Mouse (Mus musculus): ENCODE measurements at regions not wholly inside any gene's neighbourhood (a gene's known extent, or its start where the extent isn't known, plus 50 kb on each side); places are given as distances from the start of the nearest gene placed in this dataset.
"Not testable (repeated sequence)": the region's sequence is repeated elsewhere in the genome, so short reads cannot be mapped to it uniquely, and the experiment has no call there.

- no peak overlapping the region for H3K27ac ChIP-seq
- no peak overlapping the region for H3K4me2 ChIP-seq
- H3K36me3 ChIP-seq: no peaks in the 10 kb centered on the region
- 55% methylated on average over 2 of the region's 2 CpGs for WGBS
- H3K9me3 ChIP-seq: no peaks in the 10 kb centered on the region
- H3K9ac ChIP-seq: no peak overlapping the region
- H3K4me1 ChIP-seq: peaks cover 9% of the 10 kb centered on the region; the same call in 1 of the 2 replicates
- no peaks in the 10 kb centered on the region for H3K27me3 ChIP-seq
- no peak overlapping the region for H3K4me3 ChIP-seq
- ATAC-seq (ENCODE audit: insufficient number of reproducible peaks, low FRiP score, low TSS enrichment, low read depth): no peak
These were observed 475.4 kb downstream of the Gja1 start for GRCm38 (mm10) chr10:56852484-56852883.

GRCm38 (mm10) chr10:56856186-56856585 is 479.1 kb downstream of the Gja1 start:
- no peak overlapping the region for H3K4me2 ChIP-seq
- 0 out of 2 replicates have a peak, but pooled peaks cover 4% of the 10 kb centered on the region for H3K4me1 ChIP-seq
- H3K9me3 ChIP-seq: no peaks in the 10 kb centered on the region
- H3K27ac ChIP-seq: no peak overlapping the region
- no peak overlapping the region for H3K9ac ChIP-seq
- ATAC-seq (ENCODE audit: insufficient number of reproducible peaks, low FRiP score, low TSS enrichment, low read depth): no peak
- WGBS: 89% methylated on average over 6 of the region's 6 CpGs
- no peaks in the 10 kb centered on the region for H3K27me3 ChIP-seq
- no peaks in the 10 kb centered on the region for H3K36me3 ChIP-seq
- H3K4me3 ChIP-seq: no peak overlapping the region

- ATAC-seq (ENCODE audit: insufficient number of reproducible peaks, low FRiP score, low TSS enrichment, low read depth): no peak
- Histone ChIP-seq H3K27ac (peak overlapping the region; percentile 50; the same call in 1 of the 2 replicates), H3K9me3 (no peaks in the 10 kb centered on the region), H3K9ac (no peak overlapping the region), H3K4me3 (no peak overlapping the region), H3K4me1 (peaks cover 3% of the 10 kb centered on the region; the same call in 1 of the 2 replicates), H3K36me3 (no peaks in the 10 kb centered on the region), H3K4me2 (no peak overlapping the region), H3K27me3 (no peaks in the 10 kb centered on the region)
- WGBS: 48% methylated on average over 7 of the region's 7 CpGs
These were observed 502.6 kb downstream of the Gja1 start for GRCm38 (mm10) chr10:56879744-56880143.

- Histone ChIP-seq H3K4me3 (no peak overlapping the region), H3K27ac (peak overlapping the region; percentile 50; the same call in 1 of the 2 replicates), H3K4me1 (peaks cover 3% of the 10 kb centered on the region; the same call in 1 of the 2 replicates), H3K9me3 (no peaks in the 10 kb centered on the region), H3K36me3 (no peaks in the 10 kb centered on the region), H3K4me2 (no peak overlapping the region), H3K9ac (no peak overlapping the region), H3K27me3 (no peaks in the 10 kb centered on the region)
- peak; percentile 52; the same call in 1 of the 2 replicates for ATAC-seq (ENCODE audit: insufficient number of reproducible peaks, low FRiP score, low TSS enrichment, low read depth)
- WGBS: 70% methylated on average over 12 of the region's 12 CpGs
These were observed 503.0 kb downstream of the Gja1 start for GRCm38 (mm10) chr10:56880154-56880591.

- H3K36me3 ChIP-seq: no peaks in the 10 kb centered on the region
- H3K4me1 ChIP-seq: 0 out of 2 replicates have a peak, but pooled peaks cover 3% of the 10 kb centered on the region
- ATAC-seq (ENCODE audit: insufficient number of reproducible peaks, low FRiP score, low TSS enrichment, low read depth): no peak
- H3K27me3 ChIP-seq: no peaks in the 10 kb centered on the region
- 67% methylated on average over 4 of the region's 4 CpGs for WGBS
- no peaks in the 10 kb centered on the region for H3K9me3 ChIP-seq
- H3K4me3 ChIP-seq: no peak overlapping the region
- no peak overlapping the region for H3K9ac ChIP-seq
- no peak overlapping the region for H3K27ac ChIP-seq
- no peak overlapping the region for H3K4me2 ChIP-seq
These were observed 507.6 kb downstream of the Gja1 start for GRCm38 (mm10) chr10:56884456-56885410.

- not testable (repeated sequence) for H3K4me3 ChIP-seq; H3K36me3 ChIP-seq; ATAC-seq (ENCODE audit: insufficient number of reproducible peaks, low FRiP score, low TSS enrichment, low read depth); H3K4me2 ChIP-seq; H3K27ac ChIP-seq; H3K9ac ChIP-seq; H3K27me3 ChIP-seq; H3K9me3 ChIP-seq
- WGBS: 84% methylated on average over 2 of the region's 2 CpGs
- peaks cover 13% of the 10 kb centered on the region for H3K4me1 ChIP-seq
These were observed 514.4 kb downstream of the Gja1 start for GRCm38 (mm10) chr10:56891530-56891929.

- Histone ChIP-seq H3K4me1 (peaks cover 13% of the 10 kb centered on the region), H3K27ac (peak overlapping the region; percentile 75), H3K9me3 (no peaks in the 10 kb centered on the region), H3K9ac (no peak overlapping the region), H3K4me2 (0 out of 2 replicates have a peak overlapping the region, but pooled peaks have one; percentile 14), H3K27me3 (no peaks in the 10 kb centered on the region), H3K36me3 (no peaks in the 10 kb centered on the region), H3K4me3 (no peak overlapping the region)
- WGBS: 28% methylated on average over 10 of the region's 10 CpGs
- no peak for ATAC-seq (ENCODE audit: insufficient number of reproducible peaks, low FRiP score, low TSS enrichment, low read depth)
These were observed 515.6 kb downstream of the Gja1 start for GRCm38 (mm10) chr10:56892666-56893209.

- no peaks in the 10 kb centered on the region for H3K36me3 ChIP-seq
- ATAC-seq (ENCODE audit: insufficient number of reproducible peaks, low FRiP score, low TSS enrichment, low read depth): peak; percentile 77; the same call in 1 of the 2 replicates
- H3K27ac ChIP-seq: peak overlapping the region; percentile 75
- peaks cover 13% of the 10 kb centered on the region for H3K4me1 ChIP-seq
- 36% methylated on average over 8 of the region's 8 CpGs for WGBS
- H3K9ac ChIP-seq: no peak overlapping the region
- 0 out of 2 replicates have a peak overlapping the region, but pooled peaks have one; percentile 14 for H3K4me2 ChIP-seq
- H3K9me3 ChIP-seq: no peaks in the 10 kb centered on the region
- no peaks in the 10 kb centered on the region for H3K27me3 ChIP-seq
- H3K4me3 ChIP-seq: no peak overlapping the region
These were observed 516.1 kb downstream of the Gja1 start for GRCm38 (mm10) chr10:56893210-56893705.

GRCm38 (mm10) chr10:56899640-56900274 is 522.6 kb downstream of the Gja1 start:
- no peak overlapping the region for H3K4me3 ChIP-seq
- H3K4me2 ChIP-seq: no peak overlapping the region
- 69% methylated on average over 5 of the region's 5 CpGs for WGBS
- H3K27ac ChIP-seq: no peak overlapping the region
- H3K36me3 ChIP-seq: no peaks in the 10 kb centered on the region
- H3K4me1 ChIP-seq: no peaks in the 10 kb centered on the region
- H3K9me3 ChIP-seq: no peaks in the 10 kb centered on the region
- ATAC-seq (ENCODE audit: insufficient number of reproducible peaks, low FRiP score, low TSS enrichment, low read depth): no peak
- no peak overlapping the region for H3K9ac ChIP-seq
- H3K27me3 ChIP-seq: no peaks in the 10 kb centered on the region

GRCm38 (mm10) chr10:56900914-56901313 is 523.8 kb downstream of the Gja1 start:
- WGBS: 85% methylated on average over 6 of the region's 6 CpGs
- H3K4me3 ChIP-seq: no peak overlapping the region

GRCm38 (mm10) chr10:56912711-56913110 is 535.6 kb downstream of the Gja1 start:
- Histone ChIP-seq H3K4me1 (no peaks in the 10 kb centered on the region), H3K36me3 (no peaks in the 10 kb centered on the region), H3K27me3 (no peaks in the 10 kb centered on the region), H3K4me3 (no peak overlapping the region), H3K9ac (no peak overlapping the region), H3K9me3 (no peaks in the 10 kb centered on the region), H3K27ac (no peak overlapping the region), H3K4me2 (no peak overlapping the region)
- WGBS: 92% methylated on average over 1 of the region's 1 CpGs
- ATAC-seq (ENCODE audit: insufficient number of reproducible peaks, low FRiP score, low TSS enrichment, low read depth): no peak

More at GRCm38 (mm10) chr10:56900914-56901313, 523.8 kb downstream of the Gja1 start:
- no peak overlapping the region for H3K4me2 ChIP-seq
- H3K9ac ChIP-seq: no peak overlapping the region
- H3K4me1 ChIP-seq: no peaks in the 10 kb centered on the region
- H3K27me3 ChIP-seq: no peaks in the 10 kb centered on the region
- no peak for ATAC-seq (ENCODE audit: insufficient number of reproducible peaks, low FRiP score, low TSS enrichment, low read depth)
- H3K36me3 ChIP-seq: no peaks in the 10 kb centered on the region
- no peaks in the 10 kb centered on the region for H3K9me3 ChIP-seq
- no peak overlapping the region for H3K27ac ChIP-seq
